Mouse (Mus musculus): ENCODE measurements around the gene Zfp827.
"Not testable (repeated sequence)": the region's sequence is repeated elsewhere in the genome, so short reads cannot be mapped to it uniquely, and the experiment has no call there.

Gene Zfp827

GRCm38 (mm10) chr8:79105186-79105585 lies 76.9 kb downstream of the Zfp827 start:
- no peak for DNase-seq (ENCODE audit: low read depth, low spot score)

GRCm38 (mm10) chr8:79111461-79111860 lies 83.2 kb downstream of the Zfp827 start:
- DNase-seq (ENCODE audit: low read depth, low spot score), result peak; percentile 45

- DNase-seq (ENCODE audit: low read depth, low spot score), result no peak
Measured at GRCm38 (mm10) chr8:79112480-79112879, 84.2 kb downstream of the Zfp827 start.

- no peak for DNase-seq (ENCODE audit: low read depth, low spot score)
Measured at GRCm38 (mm10) chr8:79113533-79113932, 85.3 kb downstream of the Zfp827 start.

GRCm38 (mm10) chr8:79114561-79114960 lies 86.3 kb downstream of the Zfp827 start:
- no peak for DNase-seq (ENCODE audit: low read depth, low spot score)

GRCm38 (mm10) chr8:79116436-79116835 lies 88.2 kb downstream of the Zfp827 start:
- DNase-seq (ENCODE audit: low read depth, low spot score), result no peak

GRCm38 (mm10) chr8:79117711-79118110 lies 89.5 kb downstream of the Zfp827 start:
- DNase-seq (ENCODE audit: low read depth, low spot score), result peak; percentile 60

- DNase-seq (ENCODE audit: low read depth, low spot score), result no peak
Measured at GRCm38 (mm10) chr8:79121614-79122013, 93.4 kb downstream of the Zfp827 start.

- no peak for DNase-seq (ENCODE audit: low read depth, low spot score)
Measured at GRCm38 (mm10) chr8:79124231-79124630, 96.0 kb downstream of the Zfp827 start.

GRCm38 (mm10) chr8:79127211-79127816 lies 99.1 kb downstream of the Zfp827 start:
- DNase-seq (ENCODE audit: low read depth, low spot score), result no peak

- DNase-seq (ENCODE audit: low read depth, low spot score), result not testable (repeated sequence)
Measured at GRCm38 (mm10) chr8:79128534-79128933, 100.3 kb downstream of the Zfp827 start.

GRCm38 (mm10) chr8:79139614-79140013 lies 111.4 kb downstream of the Zfp827 start:
- DNase-seq (ENCODE audit: low read depth, low spot score), result no peak

GRCm38 (mm10) chr8:79140981-79141380 lies 112.7 kb downstream of the Zfp827 start:
- no peak for DNase-seq (ENCODE audit: low read depth, low spot score)

GRCm38 (mm10) chr8:79141592-79141991 lies 113.4 kb downstream of the Zfp827 start:
- no peak for DNase-seq (ENCODE audit: low read depth, low spot score)

GRCm38 (mm10) chr8:79143729-79144128 lies 115.5 kb downstream of the Zfp827 start:
- DNase-seq (ENCODE audit: low read depth, low spot score), result no peak

- no peak for DNase-seq (ENCODE audit: low read depth, low spot score)
Measured at GRCm38 (mm10) chr8:79145210-79145609, 117.0 kb downstream of the Zfp827 start.

- no peak for DNase-seq (ENCODE audit: low read depth, low spot score)
Measured at GRCm38 (mm10) chr8:79145626-79146025, 117.4 kb downstream of the Zfp827 start.

- peak; percentile 60 for DNase-seq (ENCODE audit: low read depth, low spot score)
Measured at GRCm38 (mm10) chr8:79148799-79149198, 120.6 kb downstream of the Zfp827 start.

GRCm38 (mm10) chr8:79149880-79150279 lies 121.6 kb downstream of the Zfp827 start:
- DNase-seq (ENCODE audit: low read depth, low spot score), result no peak

- DNase-seq (ENCODE audit: low read depth, low spot score), result peak; percentile 45
Measured at GRCm38 (mm10) chr8:79150544-79151192, 122.4 kb downstream of the Zfp827 start.

- no peak for DNase-seq (ENCODE audit: low read depth, low spot score)
Measured at GRCm38 (mm10) chr8:79151644-79152043, 123.4 kb downstream of the Zfp827 start.

- DNase-seq (ENCODE audit: low read depth, low spot score), result no peak
Measured at GRCm38 (mm10) chr8:79153201-79153600, 125.0 kb downstream of the Zfp827 start.

GRCm38 (mm10) chr8:79153637-79154036 lies 125.4 kb downstream of the Zfp827 start:
- DNase-seq (ENCODE audit: low read depth, low spot score), result peak; percentile 64

Measured in R1 (cell line).